Mouse (Mus musculus): Measurements from ENCODE around the gene Zfp385a. TPM values are rescaled to one million over a fixed set of nuclear protein-coding genes. Genes with fewer than 3 reads are reported as not detected.

The Zfp385a gene
- total RNA-seq, 4 experiments from 2014 or later: 37.9 to 55.5 (median 47.0) TPM

- no peak for DNase-seq (ENCODE audit: low spot score in 2 of 2)
These were observed 23.9 kb upstream of the Zfp385a start for GRCm38 (mm10) chr15:103363809-103364208.

- no peak for DNase-seq (ENCODE audit: low spot score in 2 of 2)
These were observed 23.1 kb upstream of the Zfp385a start for GRCm38 (mm10) chr15:103362950-103363349.

- no peak for DNase-seq (ENCODE audit: low spot score in 2 of 2)
These were observed 22.4 kb upstream of the Zfp385a start for GRCm38 (mm10) chr15:103362333-103362732.

GRCm38 (mm10) chr15:103361269-103361668 is 21.4 kb upstream of the Zfp385a start:
- DNase-seq (ENCODE audit: low spot score in 2 of 2): no peak

- peak in 1 of 2 experiments; percentile 40 for DNase-seq (ENCODE audit: low spot score in 2 of 2)
These were observed 20.1 kb upstream of the Zfp385a start for GRCm38 (mm10) chr15:103359869-103360602.

GRCm38 (mm10) chr15:103359122-103359510 is 19.2 kb upstream of the Zfp385a start:
- DNase-seq (ENCODE audit: low spot score in 2 of 2): no peak

GRCm38 (mm10) chr15:103358278-103359121 is 18.6 kb upstream of the Zfp385a start:
- no peak for DNase-seq (ENCODE audit: low spot score in 2 of 2)

- DNase-seq (ENCODE audit: low spot score in 2 of 2): no peak
These were observed 17.9 kb upstream of the Zfp385a start for GRCm38 (mm10) chr15:103357817-103358216.

- DNase-seq (ENCODE audit: low spot score in 2 of 2): no peak
These were observed 16.2 kb upstream of the Zfp385a start for GRCm38 (mm10) chr15:103356130-103356529.

- DNase-seq (ENCODE audit: low spot score in 2 of 2): no peak
These were observed 15.5 kb upstream of the Zfp385a start for GRCm38 (mm10) chr15:103355420-103355819.

- DNase-seq (ENCODE audit: low spot score in 2 of 2): no peak
These were observed 14.8 kb upstream of the Zfp385a start for GRCm38 (mm10) chr15:103354690-103355089.

- DNase-seq (ENCODE audit: low spot score in 2 of 2): no peak
These were observed 13.8 kb upstream of the Zfp385a start for GRCm38 (mm10) chr15:103353511-103354256.

- no peak for DNase-seq (ENCODE audit: low spot score in 2 of 2)
These were observed 13.0 kb upstream of the Zfp385a start for GRCm38 (mm10) chr15:103352856-103353255.

GRCm38 (mm10) chr15:103347275-103347684 is 7.4 kb upstream of the Zfp385a start:
- DNase-seq (ENCODE audit: low spot score in 2 of 2): peak in 1 of 2 experiments; percentile 48

GRCm38 (mm10) chr15:103345789-103346188 is 5.9 kb upstream of the Zfp385a start:
- DNase-seq (ENCODE audit: low spot score in 2 of 2): no peak

GRCm38 (mm10) chr15:103343556-103343955 is 3.7 kb upstream of the Zfp385a start:
- DNase-seq (ENCODE audit: low spot score in 2 of 2): no peak

- DNase-seq (ENCODE audit: low spot score in 2 of 2): no peak
These were observed 3.1 kb upstream of the Zfp385a start for GRCm38 (mm10) chr15:103343008-103343407.

- peak; percentile 74 to 78 for DNase-seq (ENCODE audit: low spot score in 2 of 2)
These were observed 2.5 kb upstream of the Zfp385a start for GRCm38 (mm10) chr15:103342415-103342814.

- no peak for DNase-seq (ENCODE audit: low spot score in 2 of 2)
These were observed 1.7 kb upstream of the Zfp385a start for GRCm38 (mm10) chr15:103341547-103341946.

- no peak for DNase-seq (ENCODE audit: low spot score in 2 of 2)
These were observed 893 bp upstream of the Zfp385a start for GRCm38 (mm10) chr15:103340786-103341185.

- no peak for DNase-seq (ENCODE audit: low spot score in 2 of 2)
These were observed 530 bp downstream of the Zfp385a start for GRCm38 (mm10) chr15:103339166-103339960.
